Mouse (Mus musculus): ENCODE results near the gene Tmem72.

DNA sequence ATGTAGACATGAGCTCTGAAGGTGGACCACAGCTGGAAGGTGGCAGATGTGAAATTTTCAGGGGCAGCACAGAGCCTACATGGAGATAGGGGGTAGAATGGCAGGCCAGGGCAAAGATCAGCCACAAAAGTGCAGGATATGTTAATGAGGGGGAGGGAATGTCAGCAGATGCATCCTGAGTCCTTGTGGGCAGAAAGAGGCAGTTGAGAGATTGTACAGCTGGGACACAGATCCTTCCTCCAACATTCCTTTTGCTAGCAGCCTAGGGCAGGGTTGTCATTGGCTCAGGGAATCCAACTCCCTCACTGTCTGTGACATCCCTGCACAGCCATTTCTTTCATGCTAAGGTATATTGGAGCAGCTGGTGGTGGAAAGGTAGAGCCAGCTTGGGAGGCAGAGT lies 15.9 kb downstream of the Tmem72 start:
- TF ChIP-seq CTCF (IDR thresholded peaks at IDR 0.05; ENCODE audit: low read depth, low read length): no peak
- no peak for TF ChIP-seq POLR2AphosphoS5 (IDR thresholded peaks at IDR 0.05; ENCODE audit: insufficient replicate concordance, low read depth, low read length)
- TF ChIP-seq GATA1 (IDR thresholded peaks at IDR 0.05; ENCODE audit: borderline replicate concordance, low read length): no peak
- TF ChIP-seq GATA2 (IDR thresholded peaks at IDR 0.05; ENCODE audit: borderline replicate concordance, low read depth, low read length): no peak

Data from G1E (cell line).